Mouse (Mus musculus) hindbrain, embryonic 10.5 days (tissue): ENCODE data around the gene Prdm11. TPM values are rescaled to one million over a fixed set of nuclear protein-coding genes. Genes with fewer than 3 reads are reported as not detected.

ENCODE experiments used
- DNase-seq: peaks from one replicate; pipeline ENCODE4 v3.0.0-alpha.2; 2017; ENCODE audit warnings: low spot score
- H3K27ac ChIP-seq: fragments of 300-500 bp; sonication (generic); 2 replicates; pipeline ENCODE4 v1.5.1; 2016; ENCODE audit warnings: mild to moderate bottlenecking, moderate library complexity
- H3K27me3 ChIP-seq: fragments of 300-500 bp; sonication (generic); 2 replicates; pipeline ENCODE4 v1.6.1; 2016; ENCODE audit warnings: mild to moderate bottlenecking; ENCODE audit not compliant: poor library complexity, insufficient read depth, severe bottlenecking
- H3K36me3 ChIP-seq: fragments of 300-500 bp; sonication (generic); 2 replicates; pipeline ENCODE4 v1.6.1; 2016; ENCODE audit warnings: mild to moderate bottlenecking, moderate library complexity
- H3K4me1 ChIP-seq: fragments of 300-500 bp; sonication (generic); replicated peaks from 2 replicates; pipeline ENCODE4 v1.6.1; 2016; ENCODE audit warnings: mild to moderate bottlenecking
- H3K4me3 ChIP-seq: fragments of 300-500 bp; sonication (generic); 2 replicates; pipeline ENCODE4 v1.5.1; 2016; ENCODE audit warnings: mild to moderate bottlenecking, moderate library complexity
- H3K9me3 ChIP-seq: fragments of 300-500 bp; sonication (generic); 2 replicates; pipeline ENCODE4 v1.6.1; 2016; ENCODE audit warnings: mild to moderate bottlenecking, moderate library complexity
- WGBS: fragments of 180-500 bp; shearing (Covaris S2); methylation state at CpG from one replicate; pipeline ENCODE4 v1.1.7; 2016; 5-methylcytosine and 5-hydroxymethylcytosine counted together
- polyA plus RNA-seq: library from polyadenylated mRNA; unstranded; fragments of >200 nt; fragmentation: Nextera tagmentation; extraction: Ambion mirVana; gene quantifications from 2 replicates; pipeline ENCODE4 v1.2.1, GENCODE M21; 2016

The Prdm11 gene
- polyA plus RNA-seq, 1 experiment from 2014 or later = 2.1 TPM

GRCm38 (mm10) chr2:93040841-93041240 lies 5.1 kb downstream of the Prdm11 start:
- no peak for DNase-seq
- H3K27ac ChIP-seq = peak overlapping the region; percentile 47; the same call in 1 of the 2 replicates
- H3K36me3 ChIP-seq = no peaks in the 10 kb centered on the region
- 80% methylated on average over 7 of the region's 7 CpGs for WGBS
- peaks cover 61% of the 10 kb centered on the region for H3K4me1 ChIP-seq
- no peaks in the 10 kb centered on the region for H3K9me3 ChIP-seq
- no peak overlapping the region for H3K4me3 ChIP-seq
- no peaks in the 10 kb centered on the region for H3K27me3 ChIP-seq

- H3K4me1 ChIP-seq = peaks cover 63% of the 10 kb centered on the region
- H3K27me3 ChIP-seq = no peaks in the 10 kb centered on the region
- H3K4me3 ChIP-seq = no peak overlapping the region
- no peaks in the 10 kb centered on the region for H3K36me3 ChIP-seq
- no peak for DNase-seq
- no peaks in the 10 kb centered on the region for H3K9me3 ChIP-seq
- H3K27ac ChIP-seq = no peak overlapping the region
- 95% methylated on average over 5 of the region's 5 CpGs for whole genome bisulfite sequencing
Observed at GRCm38 (mm10) chr2:93039706-93040105, 6.3 kb downstream of the Prdm11 start.

- H3K4me3 ChIP-seq = no peak overlapping the region
- no peaks in the 10 kb centered on the region for H3K9me3 ChIP-seq
- DNase-seq = no peak
- peaks cover 59% of the 10 kb centered on the region for H3K4me1 ChIP-seq
- H3K27me3 ChIP-seq = no peaks in the 10 kb centered on the region
- H3K36me3 ChIP-seq = no peaks in the 10 kb centered on the region
- no peak overlapping the region for H3K27ac ChIP-seq
- WGBS = 90% methylated on average over 3 of the region's 3 CpGs
Observed at GRCm38 (mm10) chr2:93039043-93039442, 6.9 kb downstream of the Prdm11 start.

- no peaks in the 10 kb centered on the region for H3K9me3 ChIP-seq
- peak overlapping the region; percentile 62 for H3K27ac ChIP-seq
- 26% methylated on average over 7 of the region's 7 CpGs for WGBS
Observed at GRCm38 (mm10) chr2:93035631-93036030, 10.3 kb downstream of the Prdm11 start.

GRCm38 (mm10) chr2:93032651-93033050 lies 13.3 kb downstream of the Prdm11 start:
- Histone ChIP-seq H3K4me3 (no peak overlapping the region), H3K9me3 (no peaks in the 10 kb centered on the region), H3K36me3 (no peaks in the 10 kb centered on the region), H3K27ac (peak overlapping the region; percentile 77), H3K27me3 (peaks cover 2% of the 10 kb centered on the region; the same call in 1 of the 2 replicates), H3K4me1 (peaks cover 77% of the 10 kb centered on the region)
- WGBS = 77% methylated on average over 11 of the region's 11 CpGs
- DNase-seq = no peak

More at GRCm38 (mm10) chr2:93035631-93036030, 10.3 kb downstream of the Prdm11 start:
- Histone ChIP-seq H3K4me3 (peak overlapping the region; percentile 16; the same call in 1 of the 2 replicates), H3K4me1 (peaks cover 60% of the 10 kb centered on the region), H3K36me3 (no peaks in the 10 kb centered on the region), H3K27me3 (peaks cover 2% of the 10 kb centered on the region; the same call in 1 of the 2 replicates)
- DNase-seq = no peak

GRCm38 (mm10) chr2:93032049-93032448 lies 13.9 kb downstream of the Prdm11 start:
- peak overlapping the region; percentile 77 for H3K27ac ChIP-seq
- no peak overlapping the region for H3K4me3 ChIP-seq
- no peaks in the 10 kb centered on the region for H3K9me3 ChIP-seq
- WGBS = 74% methylated on average over 8 of the region's 8 CpGs
- peaks cover 77% of the 10 kb centered on the region for H3K4me1 ChIP-seq
- no peak for DNase-seq
- H3K36me3 ChIP-seq = no peaks in the 10 kb centered on the region
- peaks cover 2% of the 10 kb centered on the region; the same call in 1 of the 2 replicates for H3K27me3 ChIP-seq

- H3K36me3 ChIP-seq = no peaks in the 10 kb centered on the region
- WGBS = 65% methylated on average over 9 of the region's 9 CpGs
- no peak overlapping the region for H3K4me3 ChIP-seq
- H3K27ac ChIP-seq = peak overlapping the region; percentile 77; the same call in 1 of the 2 replicates
- no peak for DNase-seq
- H3K4me1 ChIP-seq = peaks cover 73% of the 10 kb centered on the region
- no peaks in the 10 kb centered on the region for H3K9me3 ChIP-seq
- peaks cover 2% of the 10 kb centered on the region; the same call in 1 of the 2 replicates for H3K27me3 ChIP-seq
Observed at GRCm38 (mm10) chr2:93031021-93031420, 14.9 kb downstream of the Prdm11 start.

GRCm38 (mm10) chr2:93030101-93030500 lies 15.9 kb downstream of the Prdm11 start:
- peaks cover 64% of the 10 kb centered on the region for H3K4me1 ChIP-seq
- DNase-seq = no peak
- H3K36me3 ChIP-seq = no peaks in the 10 kb centered on the region
- H3K9me3 ChIP-seq = no peaks in the 10 kb centered on the region
- H3K27me3 ChIP-seq = peaks cover 2% of the 10 kb centered on the region; the same call in 1 of the 2 replicates
- no peak overlapping the region for H3K4me3 ChIP-seq
- 0 out of 2 replicates have a peak overlapping the region, but pooled peaks have one; percentile 35 for H3K27ac ChIP-seq
- 85% methylated on average over 6 of the region's 6 CpGs for WGBS

GRCm38 (mm10) chr2:93029267-93030060 lies 16.5 kb downstream of the Prdm11 start:
- Histone ChIP-seq H3K27me3 (peaks cover 2% of the 10 kb centered on the region; the same call in 1 of the 2 replicates), H3K4me3 (no peak overlapping the region), H3K9me3 (no peaks in the 10 kb centered on the region), H3K36me3 (no peaks in the 10 kb centered on the region), H3K27ac (peak overlapping the region; percentile 67), H3K4me1 (peaks cover 61% of the 10 kb centered on the region)
- DNase-seq = no peak
- WGBS = 38% methylated on average over 14 of the region's 14 CpGs

- Histone ChIP-seq H3K27ac (0 out of 2 replicates have a peak overlapping the region, but pooled peaks have one; percentile 67), H3K9me3 (no peaks in the 10 kb centered on the region; the same call in 1 of the 2 replicates), H3K4me3 (no peak overlapping the region), H3K27me3 (peaks cover 2% of the 10 kb centered on the region; the same call in 1 of the 2 replicates), H3K4me1 (peaks cover 59% of the 10 kb centered on the region), H3K36me3 (0 out of 2 replicates have a peak, but pooled peaks cover 5% of the 10 kb centered on the region)
- DNase-seq = no peak
- WGBS = 69% methylated on average over 6 of the region's 6 CpGs
Observed at GRCm38 (mm10) chr2:93028865-93029264, 17.1 kb downstream of the Prdm11 start.

GRCm38 (mm10) chr2:93027713-93028112 lies 18.3 kb downstream of the Prdm11 start:
- no peak overlapping the region for H3K4me3 ChIP-seq
- DNase-seq = no peak
- peaks cover 55% of the 10 kb centered on the region for H3K4me1 ChIP-seq
- H3K9me3 ChIP-seq = peaks cover 11% of the 10 kb centered on the region
- no peaks in the 10 kb centered on the region for H3K27me3 ChIP-seq
- H3K36me3 ChIP-seq = peaks cover 16% of the 10 kb centered on the region
- peak overlapping the region; percentile 29; the same call in 1 of the 2 replicates for H3K27ac ChIP-seq
- 97% methylated on average over 7 of the region's 7 CpGs for WGBS

GRCm38 (mm10) chr2:93024431-93024830 lies 21.5 kb downstream of the Prdm11 start:
- DNase-seq = no peak
- Histone ChIP-seq H3K4me3 (no peak overlapping the region), H3K27ac (no peak overlapping the region), H3K27me3 (no peaks in the 10 kb centered on the region), H3K4me1 (peaks cover 22% of the 10 kb centered on the region), H3K36me3 (peaks cover 30% of the 10 kb centered on the region), H3K9me3 (peaks cover 19% of the 10 kb centered on the region)
- WGBS = 88% methylated on average over 3 of the region's 3 CpGs

- peaks cover 25% of the 10 kb centered on the region for H3K36me3 ChIP-seq
- H3K4me3 ChIP-seq = no peak overlapping the region
- H3K27me3 ChIP-seq = peaks cover 11% of the 10 kb centered on the region
- no peak overlapping the region for H3K27ac ChIP-seq
- DNase-seq = no peak
- peaks cover 18% of the 10 kb centered on the region for H3K4me1 ChIP-seq
- 92% methylated on average over 5 of the region's 5 CpGs for WGBS
- H3K9me3 ChIP-seq = peaks cover 19% of the 10 kb centered on the region
Observed at GRCm38 (mm10) chr2:93018854-93019253, 27.1 kb downstream of the Prdm11 start.
